8 mouse cellular contexts compared by ENCODE assay signal in genomic region chr17:10840148-10840707, GRCm38 (mm10). TPM values are rescaled to one million over a fixed set of nuclear protein-coding genes. Genes with fewer than 3 reads are reported as not detected.
DNase-seq lines count a peak whose midpoint lies in the region; ATAC-seq lines count a peak whose summit lies in the region.

TSS of gene Pacrg (minus strand) at chr17:10840311.
TSS of gene Prkn (plus strand) at chr17:10840384.

- no peaks in the 10 kb centered on the region for H3K27me3 ChIP-seq in hindbrain, embryonic 15.5 days

- peak; percentile 95 for ATAC-seq in hindbrain, embryonic 15.5 days (ENCODE audit: low FRiP score, low read depth)

- H3K9me3 ChIP-seq in hindbrain, embryonic 15.5 days = no peaks in the 10 kb centered on the region

- peak within 1 kb of the TSS; percentile 75 for H3K4me3 ChIP-seq in hindbrain, embryonic 15.5 days

- H3K4me1 ChIP-seq in hindbrain, embryonic 15.5 days (replicated peaks) = peaks cover 9% of the 10 kb centered on the region; the same call in 1 of the 2 replicates

- peak within 1 kb of the TSS; percentile 88 for H3K27ac ChIP-seq in hindbrain, embryonic 15.5 days (replicated peaks)

- H3K9ac ChIP-seq in hindbrain, embryonic 15.5 days = peak within 1 kb of the TSS; percentile 71

- under 1% methylated on average over 48 of the region's 58 CpGs for WGBS in hindbrain, embryonic 15.5 days

- peak within 1 kb of the TSS; percentile 83 for H3K4me2 ChIP-seq in hindbrain, embryonic 15.5 days

- no peaks in the 10 kb centered on the region for H3K36me3 ChIP-seq in hindbrain, embryonic 15.5 days

- peak; percentile 98 for DNase-seq in T-cell, adult 2 months (ENCODE audit: low spot score)
- peak; percentile 96 to 97 for DNase-seq in cerebellum, postnatal 36 days
- DNase-seq in frontal cortex, postnatal 36 days (ENCODE audit: low spot score in 2 of 2) = peak; percentile 98 to 99
- peak; percentile 98 for DNase-seq in left cerebral cortex, adult 11 months (ENCODE audit: low spot score)
- peak; percentile 98 for DNase-seq in lung, postnatal 4 days
- peak; percentile 97 for DNase-seq in retina, postnatal 7 days (ENCODE audit: low read depth, low spot score)
- DNase-seq in urinary bladder, adult 2 months (ENCODE audit: low spot score) = peak; percentile 94

RNA-seq across cellular contexts. Expression of gene Pacrg, which starts in this region (rescaled TPM):
- polyA plus RNA-seq in hindbrain, embryonic 15.5 days (2015; fragmentation: Nextera tagmentation; extraction: Ambion mirVana) = 15.3 and 17.9 TPM in 2 replicates
- polyA plus RNA-seq in urinary bladder, adult 2 months (2012; rRNA removed) = 1.5 and 2.3 TPM in 2 replicates

RNA-seq across cellular contexts. Expression of gene Prkn, which starts in this region (rescaled TPM):
- polyA plus RNA-seq in hindbrain, embryonic 15.5 days (2015; fragmentation: Nextera tagmentation; extraction: Ambion mirVana) = 4.3 and 4.9 TPM in 2 replicates
- polyA plus RNA-seq in urinary bladder, adult 2 months (2012; rRNA removed) = 7.3 and 7.9 TPM in 2 replicates

Comparison
In these comparisons a context has a peak if more than half of its experiments do, and no peak if none do; other contexts are left out.
1. Peak in every context shown above with its lines: DNase-seq, ATAC-seq, H3K4me3 ChIP-seq and H3K27ac ChIP-seq.